Mouse (Mus musculus) right cerebral cortex, postnatal 36 days (tissue): ENCODE results near the gene Prom2.

Source experiments
- DNase-seq, 2 experiments: peaks; one replicate each; pipeline ENCODE4 v3.0.0; 2022; ENCODE audit warnings: low spot score in 2 of 2, mixed read lengths in 1 of 2

Prom2 gene

GRCm38 (mm10) chr2:127541185-127541584 is at the start of gene Prom2:
Gene Prom2 (minus strand): TSS chr2:127541467.
- DNase-seq, result no peak

GRCm38 (mm10) chr2:127590840-127591239 is 49.6 kb upstream of the Prom2 start:
- no peak for DNase-seq

- DNase-seq, result no peak
Observed at GRCm38 (mm10) chr2:127590204-127590603, 48.9 kb upstream of the Prom2 start.

- no peak for DNase-seq
Observed at GRCm38 (mm10) chr2:127588897-127589296, 47.6 kb upstream of the Prom2 start.

- no peak for DNase-seq
Observed at GRCm38 (mm10) chr2:127587514-127587844, 46.2 kb upstream of the Prom2 start.

- DNase-seq, result peak; percentile 65 to 72
Observed at GRCm38 (mm10) chr2:127586694-127587513, 45.6 kb upstream of the Prom2 start, which contains the start of the genes Zfp661 and Mrps5. Gene Zfp661 (minus strand): TSS chr2:127587094. Gene Mrps5 (plus strand): TSS chr2:127587222.

GRCm38 (mm10) chr2:127584436-127584858 is 43.2 kb upstream of the Prom2 start:
- peak; percentile 94 to 95 for DNase-seq

GRCm38 (mm10) chr2:127573322-127573721 is 32.1 kb upstream of the Prom2 start:
- DNase-seq, result no peak

- peak; percentile 89 to 90 for DNase-seq
Observed at GRCm38 (mm10) chr2:127559070-127559966, 18.1 kb upstream of the Prom2 start.

- DNase-seq, result peak; percentile 24 to 29
Observed at GRCm38 (mm10) chr2:127551078-127551477, 9.8 kb upstream of the Prom2 start.

- no peak for DNase-seq
Observed at GRCm38 (mm10) chr2:127550446-127550845, 9.2 kb upstream of the Prom2 start.

GRCm38 (mm10) chr2:127549711-127550110 is 8.4 kb upstream of the Prom2 start:
- no peak for DNase-seq

- DNase-seq, result no peak
Observed at GRCm38 (mm10) chr2:127548342-127549074, 7.2 kb upstream of the Prom2 start.

GRCm38 (mm10) chr2:127541697-127542096 is 430 bp upstream of the Prom2 start:
- no peak for DNase-seq

- no peak for DNase-seq
Observed at GRCm38 (mm10) chr2:127539494-127539893, 1.8 kb downstream of the Prom2 start.

- peak; percentile 58 to 64 for DNase-seq
Observed at GRCm38 (mm10) chr2:127537548-127537947, 3.7 kb downstream of the Prom2 start.

GRCm38 (mm10) chr2:127535363-127535762 is 5.9 kb downstream of the Prom2 start:
- DNase-seq, result peak; percentile 78 to 79

- no peak for DNase-seq
Observed at GRCm38 (mm10) chr2:127532379-127532778, 8.9 kb downstream of the Prom2 start.

GRCm38 (mm10) chr2:127531592-127531991 is 9.7 kb downstream of the Prom2 start:
- no peak for DNase-seq

GRCm38 (mm10) chr2:127530418-127530817 is 10.8 kb downstream of the Prom2 start:
- DNase-seq, result no peak

- DNase-seq, result no peak
Observed at GRCm38 (mm10) chr2:127525004-127525775, 16.1 kb downstream of the Prom2 start.
